Mouse (Mus musculus) subcutaneous adipose tissue, adult 2 months (tissue): ENCODE data around the gene Engase. TPM values are rescaled to one million over a fixed set of nuclear protein-coding genes. Genes with fewer than 3 reads are reported as not detected.

Source experiments
- polyA plus RNA-seq: library from polyadenylated mRNA; depleted of rRNA; stranded (reverse); fragments of >200 nt; gene quantifications from 2 replicates; pipeline ENCODE4 v1.2.3, GENCODE M21; 2012; ENCODE audit warnings: low replicate concordance; rRNA removed

Engase gene
- polyA plus RNA-seq = 21.4 and 24.5 TPM in 2 replicates

GRCm38 (mm10) chr11:118476396-118477373 is at the start of gene Engase:
Gene Engase, plus strand, starts transcription at chr11:118476829.

GRCm38 (mm10) chr11:118427986-118428385 is 48.6 kb upstream of the Engase start, which contains the start of gene C1qtnf1:
Gene C1qtnf1, plus strand, starts transcription at chr11:118428203.

Other genes starting within 250 kb of the Engase start
- gene Cyth1, start 228.2 kb upstream of the Engase start, polyA plus RNA-seq = 22.3 and 30.7 TPM in 2 replicates
- gene Usp36, start 186.6 kb upstream of the Engase start, polyA plus RNA-seq = 16.0 and 26.8 TPM in 2 replicates
- gene Cep295nl, start 134.3 kb upstream of the Engase start, polyA plus RNA-seq = 0.33 and 0.35 TPM in 2 replicates
- 299 and 366 TPM in 2 replicates for gene Timp2, start 121.1 kb upstream of the Engase start, polyA plus RNA-seq
- gene Lgals3bp, start 74.7 kb upstream of the Engase start, polyA plus RNA-seq = 618 and 696 TPM in 2 replicates
- gene Cant1, start 57.7 kb upstream of the Engase start, polyA plus RNA-seq = 60.8 and 62.2 TPM in 2 replicates
- gene C1qtnf1, start 48.6 kb upstream of the Engase start, polyA plus RNA-seq = 47.4 and 73.5 TPM in 2 replicates